Mouse (Mus musculus) pancreas, adult 10 weeks (tissue): Measurements from ENCODE around the gene Rubcnl. TPM values are rescaled to one million over a fixed set of nuclear protein-coding genes. Genes with fewer than 3 reads are reported as not detected.

Source experiments
- polyA plus RNA-seq: library from polyadenylated mRNA; stranded (reverse); fragments of 350-450 nt; fragmentation: Illumina TruSeq; extraction: RNeasy Lipid Tissue Mini Kit (QIAGEN cat#74804); gene quantifications from one replicate; pipeline ENCODE4 v1.2.3, GENCODE M21; 2015; ENCODE audit warnings: low read depth, low replicate concordance; ENCODE audit not compliant: insufficient read depth

Rubcnl gene
- not detected for polyA plus RNA-seq

GRCm38 (mm10) chr14:75015856-75016714 is at the start of gene Rubcnl:
Rubcnl (plus strand) TSS chr14:75016027.

Other genes starting within 250 kb of the Rubcnl start
- gene Lrch1, start 68.2 kb upstream of the Rubcnl start, polyA plus RNA-seq, result 4.6 TPM
- gene Lrrc63, start 114.9 kb downstream of the Rubcnl start, polyA plus RNA-seq, result not detected
- 7.1 TPM for gene Lcp1, start 115.1 kb downstream of the Rubcnl start, polyA plus RNA-seq
- gene Cpb2, start 226.3 kb downstream of the Rubcnl start, polyA plus RNA-seq, result not detected